Mouse (Mus musculus) cerebellum, adult 2 months (tissue): ENCODE data around the gene BC052040. TPM values are rescaled to one million over a fixed set of nuclear protein-coding genes. Genes with fewer than 3 reads are reported as not detected.

Source experiments
- DNase-seq, 2 experiments: peaks; one replicate each; pipeline ENCODE4 v3.0.0; 2021
- H3K27ac ChIP-seq: fragments of 200-500 bp; 2 replicates; pipeline ENCODE4 v1.5.1; 2012; ENCODE audit warnings: low read length, control low read depth, inconsistent platforms; ENCODE audit not compliant: insufficient read depth
- H3K27me3 ChIP-seq: fragments of 200-500 bp; 2 replicates; pipeline ENCODE4 v1.6.1; 2012; ENCODE audit warnings: inconsistent platforms, mild to moderate bottlenecking, low read length, moderate library complexity; ENCODE audit not compliant: control insufficient read depth, insufficient read depth
- H3K4me1 ChIP-seq: fragments of 200-500 bp; 2 replicates; pipeline ENCODE4 v1.6.1; 2011; ENCODE audit warnings: low read length; ENCODE audit not compliant: control insufficient read depth, insufficient read depth
- H3K4me3 ChIP-seq: fragments of 200-500 bp; replicated peaks from 2 replicates; pipeline ENCODE3; 2011; ENCODE audit warnings: mild to moderate bottlenecking, low read depth, low read length, control low read depth; ENCODE audit not compliant: insufficient read depth
- CTCF ChIP-seq: fragments of 200-500 bp; IDR thresholded peaks from 2 replicates; pipeline ENCODE4 v1.5.1; 2011; ENCODE audit warnings: low read depth, mild to moderate bottlenecking, control low read depth, low read length, moderate library complexity, borderline replicate concordance; ENCODE audit not compliant: insufficient read depth
- POLR2A ChIP-seq: fragments of 200-500 bp; IDR thresholded peaks from 2 replicates; pipeline ENCODE4 v1.6.1; 2011; ENCODE audit warnings: low read length, control low read depth, borderline replicate concordance; ENCODE audit not compliant: insufficient read depth
- whole genome bisulfite sequencing: fragments of 180-500 bp; shearing (Covaris S2); methylation state at CpG from one replicate; pipeline ENCODE4 v1.1.7; 2018; 5-methylcytosine and 5-hydroxymethylcytosine counted together
- polyA plus RNA-seq: library from polyadenylated mRNA; depleted of rRNA; stranded (reverse); fragments of >200 nt; gene quantifications from 2 replicates; pipeline ENCODE4 v1.2.3, GENCODE M21; 2012

BC052040 gene
- polyA plus RNA-seq, 1 experiment: 7.4 TPM

GRCm38 (mm10) chr2:115562155-115562827, 19.2 kb upstream of the BC052040 start:
- H3K27me3 ChIP-seq: no peaks in the 10 kb centered on the region
- no peak for DNase-seq
- H3K27ac ChIP-seq: no peak overlapping the region
- H3K4me1 ChIP-seq: no peaks in the 10 kb centered on the region
- 88% methylated on average over 3 of the region's 3 CpGs for WGBS
- TF ChIP-seq POLR2A (no peak), CTCF (no peak)
- H3K4me3 ChIP-seq: no peak overlapping the region

- no peak for DNase-seq
- no peaks in the 10 kb centered on the region for H3K27me3 ChIP-seq
Measured at GRCm38 (mm10) chr2:115563436-115564093, 18.0 kb upstream of the BC052040 start.

GRCm38 (mm10) chr2:115571996-115572395, 9.5 kb upstream of the BC052040 start:
- TF ChIP-seq POLR2A: no peak

More at GRCm38 (mm10) chr2:115563436-115564093, 18.0 kb upstream of the BC052040 start:
- Histone ChIP-seq H3K4me1 (no peaks in the 10 kb centered on the region), H3K4me3 (no peak overlapping the region), H3K27ac (no peak overlapping the region)
- 78% methylated on average over 6 of the region's 6 CpGs for WGBS
- TF ChIP-seq POLR2A: no peak
- no peak for TF ChIP-seq CTCF

GRCm38 (mm10) chr2:115574802-115575201, 6.7 kb upstream of the BC052040 start:
- no peaks in the 10 kb centered on the region for H3K4me1 ChIP-seq
- no peak for DNase-seq
- no peak overlapping the region for H3K4me3 ChIP-seq
- TF ChIP-seq POLR2A (no peak), CTCF (no peak)
- 70% methylated on average over 5 of the region's 5 CpGs for WGBS
- H3K27me3 ChIP-seq: no peaks in the 10 kb centered on the region; the same call in 1 of the 2 replicates
- H3K27ac ChIP-seq: no peak overlapping the region

More at GRCm38 (mm10) chr2:115571996-115572395, 9.5 kb upstream of the BC052040 start:
- no peak overlapping the region for H3K27ac ChIP-seq
- WGBS: 94% methylated on average over 1 of the region's 1 CpGs
- H3K4me1 ChIP-seq: no peaks in the 10 kb centered on the region
- no peaks in the 10 kb centered on the region; the same call in 1 of the 2 replicates for H3K27me3 ChIP-seq
- no peak overlapping the region for H3K4me3 ChIP-seq
- DNase-seq: no peak

- H3K27ac ChIP-seq: no peak overlapping the region
- 57% methylated on average over 18 of the region's 18 CpGs for WGBS
- DNase-seq: no peak
- no peaks in the 10 kb centered on the region for H3K4me1 ChIP-seq
- H3K27me3 ChIP-seq: no peaks in the 10 kb centered on the region
- TF ChIP-seq POLR2A (no peak), CTCF (no peak)
- H3K4me3 ChIP-seq: no peak overlapping the region
Measured at GRCm38 (mm10) chr2:115579171-115579900, 2.2 kb upstream of the BC052040 start.

GRCm38 (mm10) chr2:115579976-115580375, 1.5 kb upstream of the BC052040 start:
- Histone ChIP-seq H3K4me1 (no peaks in the 10 kb centered on the region), H3K4me3 (no peak overlapping the region), H3K27me3 (no peaks in the 10 kb centered on the region), H3K27ac (no peak overlapping the region)
- TF ChIP-seq CTCF (no peak), POLR2A (no peak)
- WGBS: 62% methylated on average over 6 of the region's 6 CpGs
- no peak for DNase-seq

GRCm38 (mm10) chr2:115581989-115582608, 583 bp downstream of the BC052040 start:
- TF ChIP-seq CTCF (no peak), POLR2A (no peak)
- peak; percentile 14 to 15 for DNase-seq
- Histone ChIP-seq H3K4me3 (peak overlapping the region; percentile 95), H3K27ac (0 out of 2 replicates have a peak overlapping the region, but pooled peaks have one; percentile 4), H3K4me1 (no peaks in the 10 kb centered on the region), H3K27me3 (no peaks in the 10 kb centered on the region)
- WGBS: 71% methylated on average over 10 of the region's 10 CpGs

GRCm38 (mm10) chr2:115583776-115584175, 2.3 kb downstream of the BC052040 start:
- H3K27ac ChIP-seq: no peak overlapping the region
- TF ChIP-seq CTCF: no peak
- TF ChIP-seq POLR2A: no peak
- no peak overlapping the region for H3K4me3 ChIP-seq
- H3K27me3 ChIP-seq: no peaks in the 10 kb centered on the region
- no peak for DNase-seq
- H3K4me1 ChIP-seq: no peaks in the 10 kb centered on the region
